Mouse (Mus musculus) MEL (cell line): ENCODE data around the gene Tigd2. TPM values are rescaled to one million over a fixed set of nuclear protein-coding genes. Genes with fewer than 3 reads are reported as not detected.
A peak's percentile ranks its signal among the peaks of the same experiment; 100 is the strongest.

Source experiments
- DNase-seq: peaks from one replicate; pipeline ENCODE4 v3.0.0; 2011; ENCODE audit warnings: low read depth, low spot score
- H3K27ac ChIP-seq: 2 replicates; pipeline ENCODE4 v1.5.1; 2012; ENCODE audit warnings: low read depth, mild to moderate bottlenecking, control low read depth, low read length, moderate library complexity; ENCODE audit not compliant: control insufficient read depth
- H3K27me3 ChIP-seq, 2 experiments: fragments of 150-350 bp in 1 of 2; sonication (generic) in 1 of 2; 2 replicates each; pipeline ENCODE4 v1.6.1; 2012; ENCODE audit warnings: low read length in 2 of 2, mild to moderate bottlenecking in 2 of 2, improper control_type of control experiment in 1 of 2, moderate library complexity in 1 of 2; ENCODE audit not compliant: insufficient read depth in 2 of 2, control insufficient read depth in 1 of 2
- H3K36me3 ChIP-seq, 2 experiments: 2 replicates each; pipeline ENCODE4 v1.6.1; 2012 to 2014; ENCODE audit warnings: low read length in 2 of 2, improper control_type of control experiment in 1 of 2, inconsistent platforms in 1 of 2, mild to moderate bottlenecking in 1 of 2; ENCODE audit not compliant: insufficient read depth in 2 of 2, control insufficient read depth in 1 of 2
- H3K4me1 ChIP-seq, 2 experiments: fragments of 150-350 bp in 1 of 2; sonication (generic) in 1 of 2; 2 replicates each; pipeline ENCODE4 v1.6.1; 2012; ENCODE audit warnings: low read length in 2 of 2, improper control_type of control experiment in 1 of 2, mild to moderate bottlenecking in 1 of 2; ENCODE audit not compliant: insufficient read depth in 2 of 2, control insufficient read depth in 1 of 2
- H3K4me3 ChIP-seq, 2 experiments: fragments of 150-350 bp in 1 of 2; sonication (generic) in 1 of 2; 2 replicates each; pipeline ENCODE4 v1.5.1; 2012; ENCODE audit warnings: low read depth in 2 of 2, low read length in 2 of 2, mild to moderate bottlenecking in 2 of 2, moderate library complexity in 2 of 2, control low read depth in 1 of 2, improper control_type of control experiment in 1 of 2; ENCODE audit not compliant: control insufficient read depth in 1 of 2, insufficient read depth in 1 of 2
- H3K79me2 ChIP-seq: 2 replicates; pipeline ENCODE4 v1.6.1; 2012; ENCODE audit warnings: mild to moderate bottlenecking, low read length, moderate library complexity; ENCODE audit not compliant: control insufficient read depth, poor library complexity, insufficient read depth
- H3K9ac ChIP-seq: 2 replicates; pipeline ENCODE4 v1.6.1; 2012; ENCODE audit warnings: low read depth, mild to moderate bottlenecking, control low read depth, low read length, moderate library complexity; ENCODE audit not compliant: control insufficient read depth, poor library complexity, severe bottlenecking
- H3K9me3 ChIP-seq: fragments of 150-350 bp; sonication (generic); replicated peaks from 2 replicates; pipeline ENCODE4 v1.6.1; 2012; ENCODE audit warnings: mild to moderate bottlenecking, low read length, improper control_type of control experiment, moderate library complexity; ENCODE audit not compliant: insufficient read depth
- BHLHE40 ChIP-seq: IDR thresholded peaks from 2 replicates; pipeline ENCODE4 v1.6.1; 2012; ENCODE audit warnings: low read depth, mild to moderate bottlenecking, inconsistent platforms, low read length, improper control_type of control experiment, borderline replicate concordance
- CHD1 ChIP-seq: IDR thresholded peaks from 2 replicates; pipeline ENCODE4 v1.6.1; 2012; ENCODE audit warnings: low read depth, mild to moderate bottlenecking, inconsistent platforms, low read length, improper control_type of control experiment
- GATA1 ChIP-seq: IDR thresholded peaks from 2 replicates; pipeline ENCODE4 v1.6.1; 2011; ENCODE audit warnings: low read depth, low read length, improper control_type of control experiment
- JUND ChIP-seq: IDR thresholded peaks from 2 replicates; pipeline ENCODE4 v1.6.1; 2011; ENCODE audit warnings: low read depth, mild to moderate bottlenecking, improper control_type of control experiment, low read length
- KAT2A ChIP-seq: conservative IDR thresholded peaks from 2 replicates; pipeline ENCODE4 v1.6.1; 2012; ENCODE audit warnings: low read depth, low read length, improper control_type of control experiment, inconsistent platforms
- MAX ChIP-seq: IDR thresholded peaks from 2 replicates; pipeline ENCODE4 v1.6.1; 2011; ENCODE audit warnings: low read length, improper control_type of control experiment
- MAZ ChIP-seq: IDR thresholded peaks from 2 replicates; pipeline ENCODE4 v1.6.1; 2012; ENCODE audit warnings: low read depth, mild to moderate bottlenecking, inconsistent platforms, low read length, improper control_type of control experiment
- MEF2A ChIP-seq: IDR thresholded peaks from 2 replicates; pipeline ENCODE4 v1.6.1; 2014; ENCODE audit warnings: low read depth, mild to moderate bottlenecking, inconsistent platforms, low read length, improper control_type of control experiment; ENCODE audit not compliant: poor library complexity, insufficient replicate concordance, severe bottlenecking; ENCODE audit errors: extremely low read depth
- MXI1 ChIP-seq: IDR thresholded peaks from 2 replicates; pipeline ENCODE4 v1.6.1; 2011; ENCODE audit warnings: mild to moderate bottlenecking, low read depth, low read length, improper control_type of control experiment
- POLR2AphosphoS2 ChIP-seq: IDR thresholded peaks from 2 replicates; pipeline ENCODE4 v1.6.1; 2011; ENCODE audit warnings: low read length, improper control_type of control experiment
- RAD21 ChIP-seq: IDR thresholded peaks from 2 replicates; pipeline ENCODE4 v1.6.1; 2011; ENCODE audit warnings: mild to moderate bottlenecking, low read depth, low read length, improper control_type of control experiment
- SMC3 ChIP-seq: IDR thresholded peaks from 2 replicates; pipeline ENCODE4 v1.6.1; 2011; ENCODE audit warnings: low read depth, low read length, improper control_type of control experiment
- TAL1 ChIP-seq: IDR thresholded peaks from 2 replicates; pipeline ENCODE4 v1.6.1; 2012; ENCODE audit warnings: mild to moderate bottlenecking, inconsistent platforms, low read length, moderate library complexity, mixed read lengths
- TBP ChIP-seq: IDR thresholded peaks from 2 replicates; pipeline ENCODE4 v1.8.0; 2011; ENCODE audit warnings: low read depth, low read length, improper control_type of control experiment
- ZNF384 ChIP-seq: IDR thresholded peaks from 2 replicates; pipeline ENCODE4 v1.6.1; 2012; ENCODE audit warnings: low read depth, mild to moderate bottlenecking, inconsistent platforms, low read length, improper control_type of control experiment
- polyA plus RNA-seq, 2 experiments: library from polyadenylated mRNA; stranded (reverse) in 1 of 2; unstranded in 1 of 2; fragments of >175 nt in 1 of 2; fragments of >200 nt in 1 of 2; gene quantifications; 2 replicates each; pipeline versions ENCODE4 v1.2.1 to v1.2.4; 2012; ENCODE audit warnings: low replicate concordance in 2 of 2, low read depth in 1 of 2; ENCODE audit not compliant: insufficient read length in 2 of 2, insufficient read depth in 1 of 2, missing spikeins in 1 of 2
- total RNA-seq: library from RNA; depleted of rRNA; stranded (reverse); fragments of 300-350 nt; gene quantifications from 2 replicates; pipeline ENCODE4 v1.2.3, GENCODE M21; 2012

Gene Tigd2
- total and polyA plus RNA-seq, 3 experiments, result 7.2 to 64.5 (median 7.5) TPM

- no peaks in the 10 kb centered on the region for H3K27me3 ChIP-seq
- DNase-seq, result no peak
- H3K79me2 ChIP-seq, result no peaks in the 10 kb centered on the region
- H3K9ac ChIP-seq, result no peak overlapping the region
- H3K27ac ChIP-seq, result no peak overlapping the region
- no peaks in the 10 kb centered on the region for H3K36me3 ChIP-seq
- peak; percentile 39; the same call in 1 of the 2 replicates for TF ChIP-seq ZNF384
- TF ChIP-seq TAL1, result no peak
- no peaks in the 10 kb centered on the region for H3K4me1 ChIP-seq
- no peak overlapping the region for H3K4me3 ChIP-seq
- H3K9me3 ChIP-seq, result no peaks in the 10 kb centered on the region
Measured at GRCm38 (mm10) chr6:59198356-59198755, 10.3 kb upstream of the Tigd2 start.

- no peak for DNase-seq
- Histone ChIP-seq H3K4me3 (no peak overlapping the region), H3K27ac (no peak overlapping the region), H3K4me1 (no peaks in the 10 kb centered on the region), H3K27me3 (no peaks in the 10 kb centered on the region), H3K79me2 (no peaks in the 10 kb centered on the region), H3K9ac (no peak overlapping the region)
- TF ChIP-seq BHLHE40 (no peak), TBP (no peak), RAD21 (no peak), MEF2A (no peak), MAZ (no peak)
- TF ChIP-seq, all 39 proteins: peak for 0
- Histone ChIP-seq H3K36me3 (no peaks in the 10 kb centered on the region), H3K9me3 (no peaks in the 10 kb centered on the region)
Measured at GRCm38 (mm10) chr6:59199021-59199420, 9.6 kb upstream of the Tigd2 start.

- no peak for DNase-seq
- Histone ChIP-seq H3K9ac (no peak overlapping the region), H3K4me1 (no peaks in the 10 kb centered on the region; a peak in 1 of 4 replicates), H3K79me2 (peaks cover 3% of the 10 kb centered on the region; the same call in 1 of the 2 replicates), H3K27ac (no peak overlapping the region), H3K4me3 (no peak overlapping the region), H3K9me3 (no peaks in the 10 kb centered on the region), H3K36me3 (no peaks in the 10 kb centered on the region; a peak in 1 of 4 replicates), H3K27me3 (no peaks in the 10 kb centered on the region)
- TF ChIP-seq POLR2AphosphoS2 (no peak), SMC3 (no peak), MXI1 (no peak), JUND (no peak), KAT2A (no peak), CHD1 (no peak), MAX (no peak), GATA1 (no peak), BHLHE40 (no peak)
Measured at GRCm38 (mm10) chr6:59207561-59207960, 1.1 kb upstream of the Tigd2 start.
